ENCODE assay signal across 16 mouse cellular contexts in genomic region chr1:122161798-122162197, GRCm38 (mm10).
"Had no signal": no experiment of that assay in that cellular context is flagged by ENCODE, and none has a peak within 500 bp of the region (broad histone marks: within the 10 kb centered on the region; RNA-seq: fewer than 3 reads in every experiment).

No protein-coding gene starts in this region.

- H3K27ac ChIP-seq: left cerebral cortex, adult 2 months; limb, embryonic 10.5 days; liver, embryonic 15.5 days; midbrain, embryonic 12.5 days had no signal

- H3K27me3 ChIP-seq: liver, embryonic 15.5 days; midbrain, embryonic 12.5 days had no signal

- H3K4me2 ChIP-seq: liver, embryonic 11.5 days; liver, embryonic 15.5 days; midbrain, embryonic 12.5 days had no signal

- H3K4me3 ChIP-seq: left cerebral cortex, adult 2 months; limb, embryonic 10.5 days; liver, embryonic 15.5 days; midbrain, embryonic 12.5 days had no signal

- H3K9me3 ChIP-seq: limb, embryonic 10.5 days; liver, embryonic 15.5 days; midbrain, embryonic 12.5 days had no signal

- ATAC-seq: intestine, postnatal 0 days; lung, postnatal 0 days had no signal

- DNase-seq: kidney, adult 8-10 months; kidney, postnatal 25 days; lung, adult 2 months; lung, postnatal 36 days; retina, postnatal 1 day; right cerebral cortex, postnatal 4 days; spleen, adult 18-20 months; thymus, adult 2 months; thymus, postnatal 25 days had no signal

- H3K36me3 ChIP-seq: limb, embryonic 10.5 days; liver, embryonic 15.5 days; midbrain, embryonic 12.5 days had no signal

- H3K9ac ChIP-seq: liver, embryonic 15.5 days; midbrain, embryonic 12.5 days had no signal

- H3K4me1 ChIP-seq: limb, embryonic 10.5 days; liver, embryonic 15.5 days; midbrain, embryonic 12.5 days had no signal
